Mouse (Mus musculus) bone marrow, adult 2 months (tissue): ENCODE data around the gene Tmem255a.

Experiments
- CTCF ChIP-seq: fragments of 200-500 bp; IDR thresholded peaks from 2 replicates; pipeline ENCODE4 v1.5.1; 2011; ENCODE audit warnings: low read length, control low read depth; ENCODE audit not compliant: control insufficient read depth, insufficient read depth
- POLR2A ChIP-seq: fragments of 200-500 bp; IDR thresholded peaks from 2 replicates; pipeline ENCODE4 v1.6.1; 2011; ENCODE audit warnings: low read depth, mild to moderate bottlenecking, control low read depth, low read length, borderline replicate concordance; ENCODE audit not compliant: control insufficient read depth

- TF ChIP-seq CTCF, result peak; percentile 43; the same call in 1 of the 2 replicates
- no peak for TF ChIP-seq POLR2A
These were observed 2.4 kb downstream of the Tmem255a start for GRCm38 (mm10) chrX:38249640-38250351.
